Mouse (Mus musculus) stomach, embryonic 16.5 days (tissue): Measurements from ENCODE around the gene Evc. TPM values are rescaled to one million over a fixed set of nuclear protein-coding genes. Genes with fewer than 3 reads are reported as not detected.

Source experiments
- ATAC-seq: fragments of 200-750 bp; cut with Nextera tagmentation; 2 replicates; pipeline ENCODE4 v1.8.0; 2017; ENCODE audit warnings: moderate number of reproducible peaks, moderate TSS enrichment; ENCODE audit not compliant: insufficient read depth, low FRiP score
- H3K27ac ChIP-seq: fragments of 300-500 bp; sonication (generic); 2 replicates; pipeline ENCODE4 v1.5.1; 2014; ENCODE audit warnings: low read length
- H3K27me3 ChIP-seq: fragments of 300-500 bp; sonication (generic); 2 replicates; pipeline ENCODE4 v1.6.1; 2014; ENCODE audit warnings: low read length, control low read depth, mixed read lengths; ENCODE audit not compliant: control insufficient read depth, insufficient read depth
- H3K36me3 ChIP-seq: fragments of 300-500 bp; sonication (generic); 2 replicates; pipeline ENCODE4 v1.6.1; 2014; ENCODE audit warnings: low read length; ENCODE audit not compliant: control insufficient read depth, insufficient read depth
- H3K4me1 ChIP-seq: fragments of 300-500 bp; sonication (generic); 2 replicates; pipeline ENCODE4 v1.6.1; 2014; ENCODE audit warnings: low read length, control low read depth, mixed read lengths; ENCODE audit not compliant: control insufficient read depth, insufficient read depth
- H3K4me2 ChIP-seq: fragments of 300-500 bp; sonication (generic); 2 replicates; pipeline ENCODE4 v1.6.1; 2014; ENCODE audit warnings: low read depth, low read length, mixed read lengths
- H3K4me3 ChIP-seq: fragments of 300-500 bp; sonication (generic); replicated peaks from 2 replicates; pipeline ENCODE4 v1.5.1; 2014; ENCODE audit warnings: mild to moderate bottlenecking, low read length
- H3K9ac ChIP-seq: fragments of 300-500 bp; sonication (generic); 2 replicates; pipeline ENCODE4 v1.6.1; 2014; ENCODE audit warnings: low read length
- H3K9me3 ChIP-seq: fragments of 300-500 bp; sonication (generic); replicated peaks from 2 replicates; pipeline ENCODE4 v1.6.1; 2016; ENCODE audit warnings: low read length, control low read depth; ENCODE audit not compliant: control insufficient read depth
- WGBS: fragments of 180-500 bp; shearing (Covaris S2); extraction: QIAGEN DNeasy Blood & Tissue Kit; methylation state at CpG from one replicate; pipeline ENCODE4 v1.1.7; 2014; 5-methylcytosine and 5-hydroxymethylcytosine counted together
- polyA plus RNA-seq: library from polyadenylated mRNA; unstranded; fragments of >200 nt; fragmentation: Nextera tagmentation; extraction: Ambion mirVana; gene quantifications from 2 replicates; pipeline ENCODE4 v1.2.1, GENCODE M21; 2015

The Evc gene
- polyA plus RNA-seq, 1 experiment from 2014 or later = 14.8 TPM

DNA sequence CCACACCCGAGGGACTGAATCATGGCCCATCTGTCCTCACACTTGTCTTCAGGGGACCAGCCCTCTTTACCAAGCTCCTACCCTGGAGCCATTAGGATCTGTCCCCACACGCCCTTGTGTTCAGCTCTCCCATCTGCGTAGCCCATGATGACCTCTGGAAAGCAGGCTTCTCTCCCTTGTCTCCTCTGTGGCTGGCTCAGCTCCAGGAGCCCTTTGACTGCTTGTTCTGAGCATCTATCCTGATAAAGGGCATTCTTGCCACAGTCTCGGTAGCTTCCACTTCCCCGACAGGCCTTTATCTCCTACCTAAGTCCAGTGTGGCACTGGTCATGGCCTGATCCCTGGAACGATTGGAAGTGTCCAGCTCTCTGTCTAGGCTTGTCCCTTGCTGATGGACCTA lies 10.0 kb downstream of the Evc start:
- WGBS = 90% methylated on average over 6 of the region's 6 CpGs
- Histone ChIP-seq H3K27me3 (no peaks in the 10 kb centered on the region), H3K36me3 (peaks cover 10% of the 10 kb centered on the region; the same call in 1 of the 2 replicates)

DNA sequence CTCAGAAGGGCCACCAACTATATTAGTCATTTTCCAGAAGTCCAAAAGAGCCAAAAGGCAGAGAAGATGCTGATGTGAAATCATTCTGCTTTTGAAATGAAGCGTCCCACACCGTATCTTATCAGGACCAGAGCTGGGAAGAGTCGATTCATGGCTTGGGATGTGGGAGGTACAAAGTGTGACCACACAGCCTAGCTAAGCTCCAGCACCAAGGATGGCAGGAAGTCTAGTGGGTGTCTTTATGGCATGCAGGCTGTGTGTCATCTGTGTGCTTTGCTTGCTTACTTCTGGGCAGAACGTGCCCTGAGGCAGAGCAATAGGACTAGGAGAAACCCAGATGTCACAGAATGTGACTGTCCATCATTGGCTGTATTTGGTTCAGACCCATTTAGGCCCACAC lies 15.9 kb downstream of the Evc start:
- Histone ChIP-seq H3K4me3 (no peak overlapping the region), H3K4me2 (no peak overlapping the region), H3K9me3 (no peaks in the 10 kb centered on the region), H3K27ac (no peak overlapping the region), H3K4me1 (no peaks in the 10 kb centered on the region), H3K27me3 (no peaks in the 10 kb centered on the region), H3K36me3 (peaks cover 22% of the 10 kb centered on the region; the same call in 1 of the 2 replicates), H3K9ac (no peak overlapping the region)
- no peak for ATAC-seq
- WGBS = 85% methylated on average over 4 of the region's 4 CpGs

More for the DNA sequence above, 10.0 kb downstream of the Evc start:
- Histone ChIP-seq H3K4me2 (no peak overlapping the region), H3K4me3 (no peak overlapping the region), H3K4me1 (no peaks in the 10 kb centered on the region), H3K27ac (no peak overlapping the region), H3K9ac (no peak overlapping the region), H3K9me3 (no peaks in the 10 kb centered on the region; the same call in 1 of the 2 replicates)
- no peak for ATAC-seq

DNA sequence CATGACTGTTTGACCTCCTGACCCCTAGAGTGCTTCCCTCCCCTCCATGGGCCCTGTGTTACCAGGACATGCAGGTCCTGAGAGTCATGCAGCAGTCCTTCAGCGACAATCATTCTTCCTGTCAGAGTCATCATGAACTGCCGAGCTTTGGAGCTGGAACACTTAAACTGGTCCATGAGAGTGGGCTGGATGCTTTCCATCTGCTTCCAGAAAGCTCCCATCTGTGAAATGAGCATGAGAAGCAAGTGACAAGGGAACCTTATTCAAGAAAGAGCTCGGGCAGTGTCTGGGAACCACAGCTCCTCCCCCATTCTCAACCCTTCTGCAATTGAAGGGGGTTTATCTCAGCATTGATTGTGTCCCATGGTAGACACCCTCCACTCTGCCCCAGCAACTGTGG lies 16.5 kb downstream of the Evc start:
- Histone ChIP-seq H3K4me1 (no peaks in the 10 kb centered on the region), H3K27me3 (no peaks in the 10 kb centered on the region), H3K4me2 (no peak overlapping the region), H3K9me3 (0 out of 2 replicates have a peak, but pooled peaks cover 3% of the 10 kb centered on the region), H3K27ac (no peak overlapping the region), H3K9ac (no peak overlapping the region), H3K36me3 (peaks cover 22% of the 10 kb centered on the region; the same call in 1 of the 2 replicates), H3K4me3 (no peak overlapping the region)
- no peak for ATAC-seq
- 57% methylated on average over 3 of the region's 3 CpGs for WGBS

DNA sequence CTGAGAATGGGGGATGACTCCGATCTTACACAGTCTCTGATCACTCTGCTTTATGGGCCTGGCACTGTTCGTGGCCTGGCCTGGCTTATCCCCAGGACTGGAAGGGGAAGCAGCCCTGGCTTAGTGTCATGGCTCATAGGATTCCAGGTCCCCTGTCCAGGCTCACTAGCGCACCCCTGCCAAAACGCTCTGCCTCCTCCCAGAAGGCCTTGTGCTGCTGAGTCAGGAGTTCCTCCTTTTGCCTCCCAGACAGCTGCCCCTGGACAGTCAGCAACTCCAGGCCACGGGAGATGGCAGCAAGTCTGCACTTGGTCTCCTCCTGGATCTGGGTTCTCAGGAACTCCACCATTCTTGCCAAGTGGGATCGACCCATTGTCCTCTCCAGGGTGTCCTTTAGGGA lies 18.0 kb downstream of the Evc start:
- H3K4me3 ChIP-seq = no peak overlapping the region
- no peak overlapping the region for H3K4me2 ChIP-seq
- peaks cover 27% of the 10 kb centered on the region for H3K36me3 ChIP-seq
- H3K27ac ChIP-seq = no peak overlapping the region
- H3K9ac ChIP-seq = no peak overlapping the region
- H3K27me3 ChIP-seq = no peaks in the 10 kb centered on the region
- 85% methylated on average over 6 of the region's 6 CpGs for WGBS
- H3K9me3 ChIP-seq = 0 out of 2 replicates have a peak, but pooled peaks cover 4% of the 10 kb centered on the region
- no peak for ATAC-seq
- H3K4me1 ChIP-seq = no peaks in the 10 kb centered on the region

DNA sequence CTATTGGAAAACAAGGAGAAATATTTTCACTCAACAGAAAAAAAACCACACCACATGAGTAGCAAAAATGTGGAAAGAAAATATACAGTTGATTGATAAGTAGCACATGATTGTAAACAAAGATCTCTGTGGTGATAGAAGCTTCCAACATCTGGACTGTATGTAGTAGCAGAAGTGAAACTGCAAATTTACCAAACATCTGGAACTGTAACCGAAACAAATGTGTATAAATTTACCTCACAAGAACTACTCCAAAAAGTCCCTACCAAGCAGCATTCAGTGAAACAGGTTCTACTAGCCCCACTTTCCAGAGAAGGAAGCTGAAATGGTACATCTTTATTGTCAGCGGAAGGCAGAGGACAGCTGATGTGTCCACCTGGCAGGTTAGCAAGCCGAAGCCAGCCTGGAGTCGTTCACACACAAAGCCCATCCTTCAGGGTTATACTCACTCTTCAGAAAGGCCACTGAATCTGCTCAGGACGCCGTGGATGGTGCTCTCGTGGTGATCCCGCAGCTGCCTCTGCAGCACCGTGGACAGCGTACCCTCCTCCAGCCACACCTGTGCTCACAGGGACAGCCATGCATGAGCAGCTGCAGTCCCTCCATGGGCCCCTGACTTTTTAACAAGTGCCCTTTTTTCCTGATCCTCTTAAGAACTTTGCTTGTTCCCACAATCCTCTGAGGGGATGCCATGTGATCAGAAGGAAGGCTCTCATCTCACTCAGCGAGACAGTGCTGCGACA lies 23.5 kb downstream of the Evc start:
- ATAC-seq = no peak
- 77% methylated on average over 12 of the region's 12 CpGs for WGBS
- peaks cover 25% of the 10 kb centered on the region for H3K36me3 ChIP-seq

DNA sequence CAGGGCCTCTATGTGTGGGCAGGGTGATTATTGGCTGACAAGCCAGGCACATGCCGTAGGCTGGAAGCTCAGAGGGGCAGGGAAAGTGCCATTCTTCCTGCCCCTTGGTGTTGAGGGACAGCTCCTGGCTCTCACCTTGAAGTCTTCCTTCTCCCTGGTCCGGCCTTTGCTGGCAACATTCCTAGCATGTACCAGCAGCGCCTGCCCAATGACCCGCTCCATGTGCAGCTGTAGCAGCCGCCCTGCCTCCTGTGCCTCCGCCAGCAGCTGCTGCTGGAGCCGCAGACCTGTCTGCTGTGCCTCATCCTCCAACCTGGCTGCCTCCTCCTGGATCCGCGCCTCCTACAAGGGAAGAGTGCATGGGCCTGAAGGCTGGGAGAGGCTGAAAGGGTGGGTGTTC lies 26.7 kb downstream of the Evc start:
- Histone ChIP-seq H3K27ac (no peak overlapping the region), H3K4me3 (no peak overlapping the region), H3K36me3 (peaks cover 7% of the 10 kb centered on the region), H3K27me3 (no peaks in the 10 kb centered on the region), H3K4me2 (no peak overlapping the region), H3K4me1 (no peaks in the 10 kb centered on the region), H3K9me3 (no peaks in the 10 kb centered on the region), H3K9ac (no peak overlapping the region)
- WGBS = 85% methylated on average over 9 of the region's 9 CpGs
- no peak for ATAC-seq

More for the DNA sequence above, 23.5 kb downstream of the Evc start:
- no peak overlapping the region for H3K9ac ChIP-seq
- H3K9me3 ChIP-seq = 0 out of 2 replicates have a peak, but pooled peaks cover 4% of the 10 kb centered on the region
- no peak overlapping the region for H3K4me2 ChIP-seq
- H3K4me1 ChIP-seq = no peaks in the 10 kb centered on the region
- no peaks in the 10 kb centered on the region for H3K27me3 ChIP-seq
- H3K4me3 ChIP-seq = no peak overlapping the region
- no peak overlapping the region for H3K27ac ChIP-seq

DNA sequence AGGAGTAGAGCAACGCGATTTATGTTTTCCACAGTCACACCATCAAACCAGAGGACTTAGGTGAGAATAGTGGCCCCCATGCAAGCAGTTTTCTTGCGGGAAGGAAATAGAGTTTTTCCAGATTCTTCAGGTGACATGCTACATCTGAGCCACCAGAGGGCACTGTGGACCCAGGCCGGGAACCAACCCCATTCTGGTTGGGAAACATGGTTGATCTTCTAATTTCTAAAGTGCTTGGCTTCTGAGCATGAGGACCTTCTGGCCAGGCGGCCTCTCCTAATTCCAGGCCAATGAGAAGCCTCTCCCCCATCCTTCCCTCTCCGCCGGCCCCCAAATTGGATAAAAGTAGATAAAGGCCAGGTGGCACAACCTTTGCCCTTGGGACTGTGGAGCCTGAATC lies 38.3 kb downstream of the Evc start:
- WGBS = 16% methylated on average over 7 of the region's 7 CpGs
- ATAC-seq = no peak
- no peaks in the 10 kb centered on the region for H3K27me3 ChIP-seq
- no peaks in the 10 kb centered on the region for H3K9me3 ChIP-seq
- H3K9ac ChIP-seq = no peak overlapping the region
- H3K4me2 ChIP-seq = no peak overlapping the region
- H3K36me3 ChIP-seq = no peaks in the 10 kb centered on the region
- no peak overlapping the region for H3K4me3 ChIP-seq
- no peak overlapping the region for H3K27ac ChIP-seq
- H3K4me1 ChIP-seq = no peaks in the 10 kb centered on the region

DNA sequence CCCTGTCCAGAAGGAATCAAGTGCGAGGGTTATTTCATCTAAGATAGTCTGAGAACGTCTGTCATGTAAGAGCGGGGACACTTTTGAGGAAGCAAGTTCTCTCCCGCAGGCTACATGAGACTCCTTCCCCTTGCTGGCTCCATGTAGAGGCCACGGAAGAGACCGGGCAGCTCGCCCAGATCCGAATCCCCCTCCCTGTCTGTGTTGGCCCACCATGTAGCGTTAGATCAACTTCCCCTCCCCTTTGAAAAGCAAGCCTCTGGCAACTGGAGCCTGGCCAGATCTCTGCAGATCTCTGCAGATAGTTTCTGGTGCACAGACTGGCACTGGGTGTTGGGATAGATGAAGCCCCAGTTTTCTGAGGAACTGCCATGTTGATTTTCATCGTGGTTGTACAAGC lies 40.0 kb downstream of the Evc start:
- no peaks in the 10 kb centered on the region for H3K9me3 ChIP-seq
- H3K36me3 ChIP-seq = no peaks in the 10 kb centered on the region
- no peak for ATAC-seq
- H3K9ac ChIP-seq = no peak overlapping the region
- H3K4me1 ChIP-seq = no peaks in the 10 kb centered on the region
- H3K27me3 ChIP-seq = no peaks in the 10 kb centered on the region
- no peak overlapping the region for H3K4me3 ChIP-seq
- WGBS = 60% methylated on average over 10 of the region's 10 CpGs
- no peak overlapping the region for H3K4me2 ChIP-seq
- no peak overlapping the region for H3K27ac ChIP-seq

DNA sequence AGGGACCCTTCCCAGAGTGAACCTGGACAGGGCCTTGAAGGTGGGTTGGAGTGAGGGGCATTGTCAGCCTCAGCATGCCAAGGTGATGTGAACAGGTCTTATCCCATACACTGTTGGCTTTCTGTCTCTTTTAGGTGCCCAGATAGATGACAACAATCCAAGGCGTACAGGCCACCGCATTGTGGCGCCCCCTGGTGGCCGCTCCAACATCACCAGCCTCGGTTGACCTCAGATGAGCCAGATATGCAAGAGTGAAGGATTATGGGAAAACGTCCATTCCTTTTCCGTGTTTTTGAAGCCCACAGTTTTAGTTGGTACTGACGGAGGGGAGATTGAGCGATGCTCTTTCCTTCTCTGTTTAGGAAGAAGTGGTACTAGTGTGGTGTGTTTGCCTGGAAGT lies 45.7 kb downstream of the Evc start:
- no peak for ATAC-seq
- Histone ChIP-seq H3K4me2 (no peak overlapping the region), H3K4me3 (no peak overlapping the region), H3K9me3 (no peaks in the 10 kb centered on the region), H3K27ac (no peak overlapping the region), H3K36me3 (no peaks in the 10 kb centered on the region), H3K4me1 (no peaks in the 10 kb centered on the region), H3K27me3 (no peaks in the 10 kb centered on the region), H3K9ac (no peak overlapping the region)
- WGBS = 67% methylated on average over 9 of the region's 9 CpGs
